Mouse (Mus musculus): ENCODE measurements around the gene Usp4.

- TF ChIP-seq POLR2A (IDR thresholded peaks at IDR 0.05; ENCODE audit: low read depth, low read length) (no peak), CTCF (conservative IDR thresholded peaks at IDR 0.05; ENCODE audit: insufficient read depth, insufficient read length, low read depth, low read length) (no peak)
These were observed 40.4 kb upstream of the Usp4 start for GRCm38 (mm10) chr9:108307021-108307807.

Measured in kidney, adult 2 months (tissue).